ENCODE assay signal across 19 mouse cellular contexts in the genomic region with DNA sequence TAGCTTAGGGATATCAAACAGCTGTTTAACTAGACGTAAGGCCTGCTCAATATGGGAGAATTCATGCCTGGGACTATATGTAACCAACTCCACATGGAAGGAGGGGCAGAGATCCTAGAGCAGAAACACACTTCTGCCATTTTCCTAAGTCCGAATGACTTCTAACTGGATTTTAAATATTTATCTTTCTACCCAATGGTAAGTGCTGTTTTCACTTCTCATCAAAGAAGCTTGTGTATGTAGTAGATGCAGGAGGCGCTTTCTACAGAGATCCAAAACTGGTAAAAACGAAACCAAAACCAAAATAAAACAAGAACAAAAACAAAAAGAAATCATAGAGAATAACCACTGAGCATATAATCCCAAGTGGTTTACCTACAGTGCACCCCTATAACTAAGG.
"Had no signal": no experiment of that assay in that cellular context is flagged by ENCODE, and none has a peak within 500 bp of the region (broad histone marks: within the 10 kb centered on the region; RNA-seq: fewer than 3 reads in every experiment).

No protein-coding gene starts in this region.

- DNase-seq: kidney, adult 11 months; kidney, adult 9 months; kidney, postnatal 36 days; layer of hippocampus, adult 9-11 months; liver, embryonic 13.5 days; liver, postnatal 0 days; lung, postnatal 14 days; right cerebral cortex, postnatal 4 days; spleen, adult 18-20 months; thymus, adult 2 months; thymus, postnatal 25 days had no signal

- H3K9ac ChIP-seq: limb, embryonic 15.5 days; liver, embryonic 13.5 days; liver, postnatal 0 days; lung, embryonic 15.5 days; midbrain, embryonic 12.5 days; stomach, embryonic 15.5 days had no signal

- H3K36me3 ChIP-seq: limb, embryonic 15.5 days; liver, embryonic 13.5 days; lung, embryonic 15.5 days; midbrain, embryonic 12.5 days; stomach, embryonic 15.5 days had no signal

- H3K4me2 ChIP-seq: limb, embryonic 15.5 days; liver, embryonic 13.5 days; lung, embryonic 15.5 days; midbrain, embryonic 12.5 days; stomach, embryonic 15.5 days had no signal

- H3K9me3 ChIP-seq: limb, embryonic 15.5 days; liver, embryonic 13.5 days; lung, embryonic 15.5 days; midbrain, embryonic 12.5 days; stomach, embryonic 15.5 days had no signal

- H3K4me1 ChIP-seq: limb, embryonic 15.5 days; liver, embryonic 13.5 days; lung, embryonic 15.5 days; midbrain, embryonic 12.5 days; stomach, embryonic 15.5 days had no signal

- H3K4me3 ChIP-seq: left cerebral cortex, adult 2 months; limb, embryonic 15.5 days; liver, embryonic 13.5 days; lung, embryonic 15.5 days; midbrain, embryonic 12.5 days; stomach, embryonic 15.5 days had no signal

- ATAC-seq: liver, postnatal 0 days; midbrain, embryonic 16.5 days had no signal

- H3K27ac ChIP-seq: kidney, postnatal 0 days; left cerebral cortex, adult 2 months; limb, embryonic 15.5 days; liver, embryonic 13.5 days; lung, embryonic 15.5 days; macrophage; midbrain, embryonic 12.5 days; stomach, embryonic 15.5 days had no signal

- H3K27me3 ChIP-seq: limb, embryonic 15.5 days; liver, embryonic 13.5 days; lung, embryonic 15.5 days; midbrain, embryonic 12.5 days; stomach, embryonic 15.5 days had no signal
